Mouse (Mus musculus): ENCODE measurements around the gene Ppp1r13b.

DNA sequence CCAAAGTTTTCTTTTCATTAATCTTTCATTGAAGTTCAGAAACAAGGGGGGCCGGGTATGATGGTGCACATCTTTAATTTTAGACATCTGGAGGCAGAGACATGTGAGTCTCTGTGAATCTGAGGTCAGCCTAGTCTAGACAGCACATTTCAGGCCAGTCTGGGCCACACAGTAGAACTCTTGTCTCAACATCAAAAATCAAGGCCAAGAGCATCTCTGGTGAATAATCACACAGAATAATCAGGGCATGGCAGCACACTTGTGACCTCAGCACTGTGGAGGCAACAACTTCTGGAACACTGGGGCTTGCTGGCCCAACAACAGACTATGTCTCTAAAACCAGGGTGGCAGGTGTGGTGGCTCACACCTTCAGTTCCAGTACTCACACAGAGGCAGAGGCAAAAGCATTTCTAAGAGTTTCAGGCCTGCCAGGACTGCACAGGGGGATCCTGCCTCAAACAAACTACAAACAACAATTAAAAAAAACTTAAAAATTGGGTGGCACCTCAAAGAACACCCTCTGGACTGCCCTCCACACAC is 33.2 kb downstream of the Ppp1r13b start:
- TF ChIP-seq EP300 (IDR thresholded peaks at IDR 0.05; ENCODE audit: low read depth) (no peak), CTCF (IDR thresholded peaks at IDR 0.05; ENCODE audit: low read depth) (no peak)
